Mouse (Mus musculus) stomach, postnatal 0 days (tissue): Measurements from ENCODE around the gene Ppp2r5e.

Experiments used
- CTCF ChIP-seq: IDR thresholded peaks from 2 replicates; pipeline ENCODE4 v1.5.1; 2016; ENCODE audit warnings: antibody characterized with exemption, low read depth, mild to moderate bottlenecking, moderate library complexity
- EP300 ChIP-seq: optimal IDR thresholded peaks from 2 replicates; pipeline ENCODE3; 2016; ENCODE audit warnings: antibody characterized with exemption

GRCm38 (mm10) chr12:75515301-75515906 lies 80.6 kb downstream of the Ppp2r5e start:
- TF ChIP-seq CTCF (no peak), EP300 (no peak)
